Mouse (Mus musculus): ENCODE measurements around the gene Gpank1. TPM values are rescaled to one million over a fixed set of nuclear protein-coding genes. Genes with fewer than 3 reads are reported as not detected.
A peak's percentile ranks its signal among the peaks of the same experiment; 100 is the strongest.

The Gpank1 gene
- 10 to 100 TPM; 10.8 to 11.4 TPM for total RNA-seq (2021)
- long read RNA-seq, experiment 1, partial matches to known transcripts: 0 of 16 reads
- long read RNA-seq, experiment 1, other reads (novel, unspliced or antisense): 11 of 16 reads
- long read RNA-seq, experiment 2, transcript Gpank1-202 (3 exons, 1,518 nt): major isoform, 6 of 15 reads
- long read RNA-seq, experiment 2, partial matches to known transcripts: 0 of 15 reads
- long read RNA-seq, experiment 2, other reads (novel, unspliced or antisense): 9 of 15 reads

DNA sequence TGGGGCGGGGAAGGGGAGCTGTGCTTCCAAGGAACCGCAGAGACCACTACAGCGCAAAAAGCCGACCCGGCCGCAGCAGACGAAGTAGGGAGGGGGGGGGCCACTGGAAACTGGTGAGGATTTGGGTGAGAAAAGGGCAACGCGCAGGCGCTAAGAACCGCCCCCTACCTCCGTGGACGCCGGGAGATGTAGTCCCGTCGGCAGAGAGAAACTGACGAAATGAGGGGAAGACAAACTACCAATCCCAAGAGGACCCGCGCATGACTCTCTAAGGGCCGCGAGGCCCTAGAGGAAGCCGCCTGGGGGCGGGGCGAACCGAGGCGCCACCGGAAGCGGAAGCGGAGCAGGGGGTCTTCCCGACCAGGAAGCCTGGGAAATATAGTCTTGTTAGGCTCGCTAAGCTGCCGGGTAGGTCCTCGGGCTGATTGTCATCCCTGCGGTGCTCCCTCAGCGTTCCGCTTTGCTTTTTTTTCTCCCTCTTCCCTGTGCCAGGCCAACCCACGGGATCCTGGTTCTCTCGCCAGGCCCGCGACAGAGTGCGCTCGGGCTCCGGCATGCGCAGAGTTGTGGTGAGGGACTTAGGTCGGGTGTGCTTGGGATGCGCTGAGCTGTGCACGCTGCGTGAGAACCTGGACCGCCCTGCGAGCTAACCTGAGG lies at the start of gene Gpank1:
Gene Gpank1, plus strand, starts transcription at position 313 of the 657 bp plus-strand sequence.
- DNase-seq: peak; percentile 98

GRCm38 (mm10) chr17:35074097-35074496 lies 47.2 kb upstream of the Gpank1 start:
- no peak for DNase-seq

GRCm38 (mm10) chr17:35076507-35077176 lies 44.6 kb upstream of the Gpank1 start, which contains the start of gene Ly6g6e:
Gene Ly6g6e (plus strand): TSS chr17:35076902.
- DNase-seq: no peak

DNA sequence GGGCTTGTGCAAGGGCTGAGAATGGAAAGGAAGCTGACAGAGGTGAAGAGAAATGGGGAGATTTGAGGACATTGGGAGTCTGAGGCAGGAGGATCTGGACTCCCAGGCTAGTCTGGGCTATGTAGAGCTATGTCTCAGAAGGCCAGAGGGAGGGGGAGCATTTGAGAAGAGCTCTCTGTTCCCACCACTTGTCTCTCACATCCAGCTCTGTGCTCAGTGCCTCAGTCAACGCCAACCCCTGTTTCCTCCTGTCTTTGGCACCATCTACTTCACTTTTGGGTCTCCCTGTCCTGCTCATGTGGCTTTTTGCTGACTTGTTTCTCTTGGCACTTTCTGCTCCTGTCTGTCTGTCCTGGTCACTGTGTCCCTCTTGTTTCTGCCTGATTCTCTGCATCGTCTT lies 44.0 kb upstream of the Gpank1 start:
- no peak for DNase-seq

DNA sequence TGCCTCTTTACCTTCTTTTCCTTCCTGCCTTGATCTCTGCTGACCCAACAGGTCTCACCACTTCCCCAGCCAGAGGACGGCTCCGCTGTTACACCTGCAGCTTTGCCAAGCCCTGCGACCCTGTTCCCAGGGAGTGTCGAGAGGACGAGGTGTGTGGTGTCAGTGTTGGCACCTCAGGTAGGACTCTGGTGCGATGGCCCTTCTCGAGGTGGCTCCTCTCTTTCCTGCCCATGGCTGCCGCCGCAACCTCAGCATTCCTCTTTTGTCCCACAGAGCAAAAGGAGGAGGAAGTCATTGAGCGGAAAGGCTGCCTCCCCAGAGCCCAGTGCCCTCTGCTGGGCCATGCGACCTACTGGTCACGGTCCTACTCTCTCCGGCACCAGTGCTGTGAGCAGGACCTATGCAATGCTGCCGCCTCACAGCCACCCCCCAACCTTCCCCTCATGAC lies 43.4 kb upstream of the Gpank1 start, which contains the start of gene Ly6g6d:
Gene Ly6g6d, minus strand, starts transcription at position 280 of the 448 bp plus-strand sequence.
- peak; percentile 53 for DNase-seq

DNA sequence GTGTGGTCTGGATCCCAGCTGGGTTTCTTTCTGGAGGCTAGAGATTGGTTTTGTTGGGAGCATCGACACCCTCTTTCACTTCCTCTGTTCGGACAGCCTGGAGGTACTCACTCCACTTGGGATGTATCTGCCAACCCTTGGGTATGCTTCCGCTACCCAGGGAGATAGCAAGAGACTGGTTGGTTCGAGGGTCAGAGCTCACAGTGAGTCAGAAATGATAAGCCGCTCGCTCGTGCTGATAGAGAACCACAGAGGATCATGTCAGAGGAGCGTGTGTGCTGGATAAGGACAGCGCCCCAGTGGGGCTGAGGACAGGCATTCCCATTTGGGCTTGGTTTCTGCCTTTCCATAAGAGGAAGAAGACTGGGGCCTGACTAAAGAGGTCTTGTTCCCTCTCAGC lies 41.5 kb upstream of the Gpank1 start:
- DNase-seq: no peak

- DNase-seq: no peak
These were observed 41.0 kb upstream of the Gpank1 start for GRCm38 (mm10) chr17:35080248-35080647.

GRCm38 (mm10) chr17:35080710-35081109 lies 40.5 kb upstream of the Gpank1 start:
- DNase-seq: no peak

DNA sequence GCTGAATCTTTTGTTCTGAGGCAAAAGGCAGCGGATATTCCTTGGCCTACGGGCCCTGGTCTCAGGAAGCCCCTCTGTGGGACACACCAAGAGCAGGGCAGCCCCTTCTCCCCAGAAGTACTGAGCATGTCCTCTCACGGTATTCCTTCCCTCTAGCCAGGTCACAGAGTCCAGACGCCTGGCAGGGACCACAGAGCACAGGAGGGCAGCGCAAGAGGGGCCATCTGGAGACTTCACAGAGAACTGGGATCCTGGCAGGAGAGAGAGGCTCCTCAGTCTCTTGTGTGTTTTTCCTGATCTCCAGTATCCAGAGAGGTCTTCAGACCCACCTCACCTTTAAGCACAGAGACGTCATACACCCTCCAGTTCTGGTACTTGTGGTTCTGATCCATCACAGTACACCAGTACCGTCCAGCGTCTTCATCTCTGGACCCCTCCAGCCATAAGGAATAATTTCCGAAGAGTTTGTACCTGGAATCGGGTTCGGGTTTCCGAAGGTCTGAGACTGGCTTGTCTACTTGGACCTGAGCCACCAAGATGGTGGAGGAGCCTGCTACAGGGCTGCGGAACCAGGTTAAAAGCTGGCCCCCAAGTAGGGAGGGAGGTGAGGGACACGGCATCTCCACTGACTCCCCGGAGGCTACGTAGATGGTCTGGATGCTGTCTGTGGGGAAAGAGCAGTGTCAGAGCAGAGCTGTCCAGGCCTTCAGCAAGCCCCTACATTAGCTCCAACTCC lies 38.2 kb upstream of the Gpank1 start:
- no peak for DNase-seq

DNA sequence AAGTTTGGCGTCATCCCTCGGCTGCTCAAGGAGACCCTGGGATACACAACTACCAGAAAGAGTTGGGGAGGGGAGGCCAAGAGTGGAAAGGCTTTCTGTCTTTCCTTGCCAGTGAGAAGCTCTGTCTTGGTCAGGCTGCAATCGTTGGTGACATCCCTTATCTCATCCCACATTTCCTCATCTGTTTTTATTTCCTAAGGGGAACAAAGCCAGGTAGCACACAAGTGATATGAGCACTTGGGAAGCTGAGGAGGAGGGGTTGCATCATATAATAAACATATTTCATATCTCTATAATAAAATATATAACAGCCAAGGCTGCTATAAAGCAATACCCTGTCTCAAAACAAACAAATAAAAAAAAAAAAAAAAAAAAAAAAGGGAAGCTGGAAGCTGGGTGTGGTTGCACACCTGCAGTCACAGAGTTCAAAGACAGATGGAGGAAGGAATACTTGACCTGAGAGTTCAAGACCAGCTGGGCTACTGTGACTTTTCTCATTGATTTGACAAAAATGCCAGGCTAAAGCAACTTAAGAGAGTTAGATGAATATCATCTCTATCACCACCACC lies 37.2 kb upstream of the Gpank1 start:
- no peak for DNase-seq

DNA sequence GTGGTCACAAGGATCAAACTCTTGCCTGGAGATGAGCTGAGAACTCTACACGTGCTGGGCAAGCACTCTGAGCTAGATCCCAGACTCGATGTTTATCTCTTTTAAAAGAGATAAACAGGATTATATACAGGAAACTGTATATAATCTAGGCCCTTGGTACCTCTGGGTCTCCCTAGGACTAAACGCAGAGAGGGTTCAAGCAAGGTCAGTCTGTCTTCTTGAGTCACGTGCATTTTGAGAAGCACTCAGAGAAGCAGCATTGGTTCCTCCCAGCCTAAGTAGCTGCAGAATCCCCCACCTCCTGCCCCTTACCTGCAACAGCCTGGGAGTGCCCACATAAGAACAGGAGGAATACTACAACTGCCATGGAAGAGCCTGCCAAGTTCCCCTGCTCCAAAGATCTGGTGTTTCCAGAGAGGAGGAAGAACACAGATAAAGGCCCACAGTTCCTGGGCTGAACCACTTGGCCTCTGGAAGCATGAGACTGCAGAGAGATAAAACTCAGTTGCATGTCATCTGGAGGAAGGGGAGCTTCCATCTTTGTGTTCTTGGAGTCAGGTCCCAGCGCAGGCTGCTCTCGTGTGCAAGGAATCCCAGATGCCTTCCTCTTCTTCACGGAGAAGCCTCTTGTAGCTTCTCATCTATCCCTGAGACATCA lies 35.9 kb upstream of the Gpank1 start, which contains the start of gene Ly6g6f:
Gene Ly6g6f, minus strand, starts transcription at position 403 of the 658 bp plus-strand sequence.
- no peak for DNase-seq

DNA sequence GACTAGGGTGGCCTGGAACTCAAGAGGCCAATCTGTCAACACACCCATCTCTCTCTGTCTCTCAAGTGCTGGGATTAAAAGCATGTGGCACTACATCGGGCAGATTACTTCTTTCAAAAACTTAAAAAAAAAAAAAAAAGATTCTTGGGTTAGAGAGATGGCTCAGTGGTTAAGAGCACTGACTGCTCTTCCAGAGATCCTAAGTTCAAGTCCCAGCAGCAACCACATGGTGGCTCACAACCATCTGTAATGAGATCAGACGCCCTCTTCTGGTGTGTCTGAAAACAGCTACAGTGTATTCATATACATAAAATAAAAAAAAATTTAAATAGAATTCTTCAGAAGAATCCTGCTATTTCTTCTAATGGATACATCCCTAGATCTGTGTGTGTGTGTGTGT lies 33.1 kb upstream of the Gpank1 start:
- no peak for DNase-seq

GRCm38 (mm10) chr17:35088825-35089644 lies 32.2 kb upstream of the Gpank1 start, which contains the start of gene Abhd16a:
Gene Abhd16a (plus strand): TSS chr17:35089263.
- DNase-seq: peak; percentile 95

- DNase-seq: peak; percentile 43
These were observed 30.9 kb upstream of the Gpank1 start for GRCm38 (mm10) chr17:35090166-35090932.

GRCm38 (mm10) chr17:35092403-35093198 lies 28.7 kb upstream of the Gpank1 start:
- no peak for DNase-seq

DNA sequence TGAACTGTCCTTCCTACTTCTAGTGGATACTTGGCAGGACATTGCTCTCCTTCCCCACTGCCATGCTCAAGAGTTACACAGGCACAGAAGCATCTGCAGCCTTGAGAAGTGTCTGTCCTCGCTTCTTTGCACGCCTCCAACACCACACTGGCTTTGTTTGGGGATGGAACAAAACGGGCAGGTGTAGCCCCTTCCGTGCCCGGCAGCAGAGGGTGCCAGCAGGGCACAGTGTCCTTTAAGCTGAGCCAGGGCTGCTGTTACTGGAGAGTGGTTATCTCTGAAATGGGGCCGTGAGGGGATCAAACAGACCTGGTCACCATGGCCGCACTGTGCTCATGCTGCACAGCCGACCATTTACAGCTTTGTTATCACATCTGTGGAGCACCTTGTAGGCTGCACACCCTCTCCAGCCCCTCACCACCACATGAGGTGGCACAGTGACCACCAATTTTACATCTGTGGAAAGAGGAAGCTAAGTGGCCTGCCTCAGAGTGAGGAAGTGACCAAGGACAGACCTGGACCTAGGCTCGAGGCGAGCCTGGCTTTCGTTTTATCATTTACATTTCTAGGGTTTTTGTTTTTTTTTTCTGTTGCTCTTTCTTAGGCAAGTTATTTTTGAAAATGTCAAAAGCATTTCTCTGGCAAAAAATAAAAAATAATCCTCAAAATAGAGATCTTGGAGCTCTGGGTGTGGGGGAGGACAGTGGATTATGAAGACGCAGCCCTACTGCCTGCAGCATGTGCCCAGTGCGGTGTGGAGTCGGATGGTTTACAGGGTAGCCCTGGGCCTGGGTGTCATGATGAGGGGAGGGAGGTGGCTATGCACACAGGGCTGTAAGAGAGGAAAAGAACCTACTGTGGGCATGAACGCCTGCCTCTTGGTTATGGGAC lies 26.5 kb upstream of the Gpank1 start:
- DNase-seq: no peak

DNA sequence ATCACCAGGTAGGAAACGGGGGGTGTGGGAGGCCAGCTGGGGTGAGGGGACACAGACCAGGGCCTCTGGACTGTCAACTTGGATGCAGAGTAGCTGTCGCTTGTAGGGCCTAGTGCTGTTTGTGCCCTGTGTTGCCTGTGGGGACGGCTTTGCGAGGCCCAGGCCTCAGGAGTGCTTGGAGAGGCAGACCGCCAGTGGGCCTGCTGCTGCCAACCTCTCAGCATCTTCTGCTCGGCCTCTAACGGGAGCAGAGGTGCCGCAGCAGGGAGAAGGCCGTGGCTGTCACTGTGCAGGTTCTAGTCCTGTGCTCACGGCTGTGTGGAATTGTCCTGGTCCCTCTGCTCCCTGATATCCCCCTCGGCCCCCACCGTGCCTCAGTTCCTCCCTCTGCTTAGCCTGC lies 24.7 kb upstream of the Gpank1 start:
- no peak for DNase-seq
